Mouse (Mus musculus) forelimb bud, embryonic 11.5 days (tissue): Measurements from ENCODE around the gene Sctr.

Experiments used
- DNase-seq: peaks from one replicate; pipeline ENCODE4 v3.0.0-alpha.2; 2012; ENCODE audit warnings: low read depth, low spot score

Sctr gene

DNA sequence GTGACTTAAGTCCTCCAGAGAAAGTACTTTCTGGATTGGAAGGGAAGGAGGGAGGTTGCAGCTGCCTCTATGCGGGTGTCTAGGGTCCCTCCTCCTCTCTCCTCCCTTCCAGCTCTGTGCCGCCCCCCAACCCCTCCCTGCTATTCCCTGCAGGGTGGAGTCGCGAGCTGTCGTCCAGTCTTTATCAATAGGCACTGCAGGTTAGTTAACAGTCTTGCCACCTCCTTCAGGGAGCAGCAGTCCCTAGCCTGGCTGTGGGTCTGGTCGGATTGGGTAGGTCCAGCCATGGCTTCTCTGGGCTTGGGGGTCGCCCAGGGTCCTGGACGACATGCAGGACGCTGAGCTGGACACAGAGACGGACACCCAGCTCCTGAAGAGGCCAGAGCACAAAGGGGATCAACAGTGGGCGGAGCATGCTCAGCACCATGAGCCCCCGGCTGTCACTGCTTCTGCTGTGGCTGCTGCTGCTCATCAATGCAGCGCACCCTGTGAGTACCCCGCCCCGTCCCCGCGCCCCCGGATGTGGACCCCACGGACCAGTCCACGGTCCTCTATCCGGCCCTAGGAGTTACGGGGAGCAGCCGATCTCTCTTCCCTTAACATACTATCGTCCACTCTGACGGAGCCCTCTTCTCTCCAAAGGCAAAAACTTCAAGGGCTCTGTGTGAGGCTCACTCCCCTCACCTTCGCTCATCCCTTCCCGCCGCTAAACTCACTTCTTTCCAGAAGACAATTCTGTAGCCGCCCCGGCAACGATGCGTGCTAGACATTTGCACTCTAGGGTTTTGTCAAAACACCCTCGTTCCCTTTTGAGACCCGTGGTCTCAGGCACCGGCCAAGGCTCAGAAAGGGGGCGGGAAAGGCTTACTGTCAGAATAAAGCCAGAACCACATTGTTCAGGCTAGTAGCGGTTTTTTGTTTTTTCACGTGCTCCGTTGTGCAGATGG is at the start of gene Sctr:
Sctr (plus strand) TSS at position 51 of the 947 bp plus-strand sequence.
- DNase-seq: no peak

GRCm38 (mm10) chr1:119957716-119958222 is 48.9 kb upstream of the Sctr start:
- no peak for DNase-seq

- DNase-seq: no peak
Measured at GRCm38 (mm10) chr1:119959464-119959863, 47.2 kb upstream of the Sctr start.

DNA sequence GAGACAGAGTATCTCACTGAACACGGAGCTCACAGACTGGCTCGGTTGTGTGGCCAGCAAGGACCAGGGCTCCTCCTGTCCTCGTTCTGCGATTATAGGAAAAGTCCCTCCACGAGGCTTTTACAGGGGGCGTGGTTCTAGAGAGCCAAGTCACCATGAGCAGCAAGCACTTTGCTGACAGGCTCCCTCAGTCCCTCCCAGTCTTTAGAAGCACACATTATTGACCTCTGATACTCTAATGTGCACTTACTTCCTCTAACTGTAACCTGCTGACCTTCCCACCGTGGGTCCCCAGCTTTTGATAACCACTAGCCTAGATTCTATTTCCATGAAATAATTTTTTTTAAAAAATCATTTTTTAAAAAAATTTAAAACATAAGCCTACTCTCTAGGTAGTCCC is 46.8 kb upstream of the Sctr start:
- DNase-seq: no peak

GRCm38 (mm10) chr1:119965804-119966514 is 40.7 kb upstream of the Sctr start:
- peak; percentile 13 for DNase-seq

DNA sequence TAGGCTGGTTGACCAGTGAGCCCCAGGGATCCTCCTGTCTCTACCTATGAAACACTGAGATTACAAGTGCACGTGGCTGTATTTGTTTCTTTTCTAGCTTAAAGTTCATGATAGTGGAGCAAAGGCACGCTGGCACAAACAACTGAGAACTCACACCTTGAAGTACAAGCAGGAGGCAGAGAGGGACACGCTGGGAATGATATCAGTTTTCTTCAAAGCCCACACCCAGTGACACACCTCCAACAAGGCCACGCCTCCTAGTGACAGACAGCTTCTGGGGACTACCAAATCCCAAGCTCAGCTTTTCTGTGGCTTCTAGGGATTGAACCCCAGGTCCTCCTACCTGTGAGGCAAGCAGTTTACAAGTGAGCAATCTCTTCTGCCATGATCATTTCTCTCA is 33.6 kb upstream of the Sctr start:
- no peak for DNase-seq

- DNase-seq: no peak
Measured at GRCm38 (mm10) chr1:119975141-119975540, 31.6 kb upstream of the Sctr start.

DNA sequence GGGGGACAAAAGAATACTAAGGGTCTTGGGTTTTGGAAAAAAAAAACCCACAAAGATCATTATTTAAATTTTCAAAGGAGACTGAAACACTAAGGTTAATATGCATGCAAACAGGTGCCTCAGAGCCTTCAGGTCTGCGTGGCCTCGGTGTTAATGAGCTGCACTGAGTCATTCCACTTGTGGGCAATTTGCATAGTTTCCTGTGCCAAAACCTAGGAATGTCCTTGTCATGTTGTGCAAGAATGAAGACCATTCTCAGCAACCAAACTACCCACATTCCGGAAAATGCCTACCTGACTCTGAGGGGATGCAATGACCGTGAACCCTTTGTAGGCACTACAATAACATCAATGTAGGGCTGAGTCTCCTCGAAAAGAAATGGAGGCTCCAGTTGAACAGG is 20.1 kb upstream of the Sctr start:
- DNase-seq: no peak

GRCm38 (mm10) chr1:119996798-119997581 is 9.7 kb upstream of the Sctr start, which contains the start of gene Cfap221:
Gene Cfap221 (minus strand): TSS chr1:119997234.
- DNase-seq: peak; percentile 81

DNA sequence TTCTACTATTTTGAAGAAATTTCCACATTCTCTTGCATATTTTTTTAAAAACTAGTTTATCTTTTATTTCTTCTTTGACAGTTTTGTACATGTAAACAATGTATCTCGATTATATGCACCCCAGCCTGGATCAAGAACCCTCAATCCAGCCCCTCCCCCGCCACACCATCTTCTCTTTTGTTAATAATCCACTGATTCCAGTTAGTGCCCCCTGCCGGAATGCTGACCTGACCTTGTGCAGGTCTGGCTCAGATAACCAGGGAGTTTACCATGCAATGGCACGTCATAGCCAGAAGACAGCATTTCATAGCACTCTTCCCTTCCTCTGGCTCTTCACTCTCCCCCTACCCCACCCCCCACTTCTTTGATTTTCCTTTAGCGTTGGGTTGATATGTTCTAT is 9.1 kb upstream of the Sctr start:
- peak; percentile 23 for DNase-seq

DNA sequence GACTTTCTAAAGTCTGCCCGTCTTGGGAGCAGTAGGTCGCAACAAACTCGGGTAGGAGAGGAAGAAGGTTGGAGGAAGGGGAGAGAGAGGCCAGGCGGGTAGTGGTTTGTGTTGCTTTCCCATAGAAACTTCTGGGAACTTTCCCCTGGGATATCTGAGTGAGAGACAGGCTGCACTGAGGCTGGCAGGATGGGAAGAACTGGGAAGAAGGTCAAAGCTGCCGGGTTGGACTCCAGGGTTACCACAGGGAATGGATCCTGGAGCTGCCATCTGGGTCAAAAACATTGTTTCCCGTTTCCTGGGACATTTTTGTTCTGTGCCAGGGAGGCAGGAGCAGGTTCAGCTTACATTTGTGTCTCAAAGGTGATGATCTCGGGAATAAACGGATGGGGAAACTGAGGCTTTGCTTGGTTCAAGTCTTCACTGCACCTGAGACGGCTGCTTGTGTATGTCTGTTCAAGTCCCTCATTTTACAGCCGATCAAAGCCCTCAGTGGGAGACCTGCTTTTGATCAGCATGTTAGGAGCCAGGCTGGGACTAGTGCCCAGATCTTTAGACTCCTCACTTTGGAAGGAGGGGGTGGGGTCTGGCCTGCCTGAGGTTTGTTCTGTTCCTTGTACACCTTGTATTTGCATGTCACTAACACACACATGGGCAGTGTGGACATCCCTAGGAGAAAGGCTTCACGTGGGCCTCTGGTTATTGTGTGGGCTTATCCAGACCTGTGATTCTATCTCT is 1.3 kb downstream of the Sctr start:
- no peak for DNase-seq

DNA sequence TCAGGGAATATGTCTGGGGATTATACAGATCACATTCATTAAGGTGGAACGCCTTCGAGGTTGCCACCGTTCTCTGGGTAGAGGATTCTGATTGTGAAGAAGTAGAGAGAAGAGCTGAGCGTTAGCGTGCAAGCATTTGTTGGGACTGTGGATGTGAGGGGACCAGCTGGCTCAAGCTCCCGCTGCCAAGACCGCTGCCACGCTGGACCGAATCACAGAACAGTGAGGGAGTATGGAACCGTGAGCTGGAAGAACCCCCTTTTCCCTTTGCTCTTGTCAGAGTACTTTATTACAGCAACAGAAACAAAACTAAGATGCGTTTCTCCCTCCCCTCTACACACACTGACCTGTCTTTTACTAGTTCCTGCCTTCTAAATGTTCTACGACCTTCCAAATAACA is 5.9 kb downstream of the Sctr start:
- DNase-seq: no peak

- DNase-seq: peak; percentile 46
Measured at GRCm38 (mm10) chr1:120013111-120013510, 6.4 kb downstream of the Sctr start.

DNA sequence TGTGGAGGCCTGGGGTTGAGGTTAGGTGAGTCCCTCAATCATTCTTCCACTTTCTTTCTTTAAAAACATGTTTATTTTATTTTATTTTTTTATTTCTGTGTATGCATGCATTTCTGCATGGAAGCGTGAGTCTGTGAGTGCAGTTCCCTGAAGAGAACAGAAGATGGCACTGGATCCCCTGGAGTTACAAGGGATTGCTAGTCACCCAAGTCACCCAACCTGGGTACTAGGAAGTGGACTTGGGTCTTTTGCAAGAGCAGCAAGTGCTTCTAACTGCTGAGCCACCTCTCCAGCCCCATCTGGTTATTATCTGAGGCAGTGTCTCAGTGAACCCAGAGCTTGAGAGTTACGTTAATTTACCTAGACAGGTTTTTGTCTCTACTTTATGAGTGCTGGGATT is 9.5 kb downstream of the Sctr start:
- no peak for DNase-seq

GRCm38 (mm10) chr1:120018900-120019299 is 12.2 kb downstream of the Sctr start:
- no peak for DNase-seq

GRCm38 (mm10) chr1:120019428-120019827 is 12.7 kb downstream of the Sctr start:
- no peak for DNase-seq

GRCm38 (mm10) chr1:120020322-120020897 is 13.7 kb downstream of the Sctr start:
- no peak for DNase-seq

GRCm38 (mm10) chr1:120021951-120022350 is 15.3 kb downstream of the Sctr start:
- DNase-seq: no peak

DNA sequence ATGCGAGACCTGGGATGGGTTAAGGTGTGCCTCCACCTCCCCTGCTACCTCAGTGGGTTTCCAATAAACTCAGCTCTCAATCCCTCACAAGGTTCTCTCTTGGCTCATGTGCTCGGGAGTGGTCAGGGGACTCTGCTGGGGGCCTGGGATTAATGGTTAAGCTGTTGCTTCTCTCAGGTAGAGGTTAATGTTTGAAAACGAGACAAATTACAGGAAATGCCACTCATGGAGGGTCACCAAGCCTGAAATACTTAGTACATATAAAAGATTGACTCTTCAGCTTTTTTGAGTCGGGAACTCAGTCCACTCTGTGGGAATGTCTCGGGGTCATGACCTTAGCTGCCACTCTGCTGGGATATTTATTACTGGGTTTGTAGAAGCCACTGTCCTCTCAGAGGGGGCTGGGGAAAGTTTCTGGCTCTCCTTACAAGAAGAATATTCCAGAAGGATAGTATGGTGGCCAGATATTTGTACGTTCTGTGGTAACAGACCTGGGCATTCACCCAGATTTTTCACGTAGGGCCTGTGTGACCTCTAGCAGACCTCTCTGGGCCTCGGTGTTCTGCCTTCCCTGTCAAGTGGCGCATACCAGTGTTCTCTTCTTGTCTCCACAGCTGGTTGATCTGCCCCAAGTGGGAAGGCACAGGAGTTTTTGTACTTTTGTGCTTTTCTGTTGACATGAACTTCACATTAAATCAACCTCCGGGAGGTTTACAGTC is 17.8 kb downstream of the Sctr start:
- DNase-seq: no peak

- no peak for DNase-seq
Measured at GRCm38 (mm10) chr1:120025050-120025439, 18.4 kb downstream of the Sctr start.
